Mouse (Mus musculus) lung, adult 2 months (tissue): ENCODE data around the gene Eya2. TPM values are rescaled to one million over a fixed set of nuclear protein-coding genes. Genes with fewer than 3 reads are reported as not detected.

Source experiments
- DNase-seq: peaks from one replicate; pipeline ENCODE4 v3.0.0; 2022
- H3K4me1 ChIP-seq: fragments of 200-500 bp; 2 replicates; pipeline ENCODE4 v1.6.1; 2011; ENCODE audit warnings: low read length; ENCODE audit not compliant: control insufficient read depth, insufficient read depth
- H3K4me3 ChIP-seq: fragments of 200-500 bp; replicated peaks from 2 replicates; pipeline ENCODE3; 2011; ENCODE audit warnings: low read depth, mild to moderate bottlenecking, control low read depth, low read length; ENCODE audit errors: extremely low read depth
- CTCF ChIP-seq: fragments of 200-500 bp; IDR thresholded peaks from 2 replicates; pipeline ENCODE4 v1.5.1; 2011; ENCODE audit warnings: mild to moderate bottlenecking, low read length, control low read depth; ENCODE audit not compliant: insufficient read depth
- POLR2A ChIP-seq: fragments of 200-500 bp; IDR thresholded peaks from 2 replicates; pipeline ENCODE4 v1.6.1; 2011; ENCODE audit warnings: low read depth, mild to moderate bottlenecking, control low read depth, low read length, borderline replicate concordance; ENCODE audit errors: extremely low read depth
- WGBS: fragments of 180-500 bp; shearing (Covaris S2); methylation state at CpG from one replicate; pipeline ENCODE4 v1.1.7; 2018; 5-methylcytosine and 5-hydroxymethylcytosine counted together
- polyA plus RNA-seq: library from polyadenylated mRNA; depleted of rRNA; stranded (reverse); fragments of >200 nt; gene quantifications from 2 replicates; pipeline ENCODE4 v1.2.3, GENCODE M21; 2012

Gene Eya2
- polyA plus RNA-seq, 1 experiment, result 89.3 TPM

GRCm38 (mm10) chr2:165716688-165717087 lies 121.9 kb downstream of the Eya2 start:
- no peak for DNase-seq

GRCm38 (mm10) chr2:165717182-165718176 lies 122.6 kb downstream of the Eya2 start:
- TF ChIP-seq POLR2A (no peak), CTCF (no peak)
- Histone ChIP-seq H3K4me1 (no peaks in the 10 kb centered on the region), H3K4me3 (no peak overlapping the region)
- no peak for DNase-seq
- WGBS, result 63% methylated on average over 23 of the region's 23 CpGs

More at GRCm38 (mm10) chr2:165716688-165717087, 121.9 kb downstream of the Eya2 start:
- WGBS, result 88% methylated on average over 6 of the region's 6 CpGs
- Histone ChIP-seq H3K4me3 (no peak overlapping the region), H3K4me1 (no peaks in the 10 kb centered on the region)
- peak; percentile 28 for TF ChIP-seq CTCF
- no peak for TF ChIP-seq POLR2A

GRCm38 (mm10) chr2:165719382-165719781 lies 124.5 kb downstream of the Eya2 start:
- no peaks in the 10 kb centered on the region for H3K4me1 ChIP-seq
- no peak for DNase-seq
- H3K4me3 ChIP-seq, result no peak overlapping the region
- 54% methylated on average over 8 of the region's 8 CpGs for WGBS
- TF ChIP-seq POLR2A (no peak), CTCF (no peak)

GRCm38 (mm10) chr2:165721941-165722340 lies 127.1 kb downstream of the Eya2 start:
- no peak for TF ChIP-seq POLR2A
- no peak for TF ChIP-seq CTCF
- no peak overlapping the region for H3K4me3 ChIP-seq
- no peaks in the 10 kb centered on the region for H3K4me1 ChIP-seq
- WGBS, result 87% methylated on average over 5 of the region's 5 CpGs
- no peak for DNase-seq

- no peaks in the 10 kb centered on the region for H3K4me1 ChIP-seq
- no peak for DNase-seq
- no peak overlapping the region for H3K4me3 ChIP-seq
- 62% methylated on average over 18 of the region's 18 CpGs for WGBS
- no peak for TF ChIP-seq CTCF
- no peak for TF ChIP-seq POLR2A
These were observed 137.9 kb downstream of the Eya2 start for GRCm38 (mm10) chr2:165732552-165733238.

- 61% methylated on average over 8 of the region's 8 CpGs for WGBS
- DNase-seq, result no peak
- Histone ChIP-seq H3K4me3 (no peak overlapping the region), H3K4me1 (no peaks in the 10 kb centered on the region)
- no peak for TF ChIP-seq POLR2A
- TF ChIP-seq CTCF, result no peak
These were observed 138.9 kb downstream of the Eya2 start for GRCm38 (mm10) chr2:165733701-165734100.

- 38% methylated on average over 2 of the region's 2 CpGs for WGBS
These were observed 141.5 kb downstream of the Eya2 start for GRCm38 (mm10) chr2:165736297-165736696.

GRCm38 (mm10) chr2:165740381-165740780 lies 145.5 kb downstream of the Eya2 start:
- no peak for DNase-seq
- Histone ChIP-seq H3K4me1 (no peaks in the 10 kb centered on the region), H3K4me3 (no peak overlapping the region)
- TF ChIP-seq POLR2A (no peak), CTCF (no peak)
- WGBS, result 78% methylated on average over 5 of the region's 5 CpGs

More at GRCm38 (mm10) chr2:165736297-165736696, 141.5 kb downstream of the Eya2 start:
- no peaks in the 10 kb centered on the region for H3K4me1 ChIP-seq
- TF ChIP-seq POLR2A (no peak), CTCF (no peak)
- no peak for DNase-seq
- no peak overlapping the region for H3K4me3 ChIP-seq

GRCm38 (mm10) chr2:165740982-165741381 lies 146.2 kb downstream of the Eya2 start:
- TF ChIP-seq POLR2A (no peak), CTCF (no peak)
- no peak overlapping the region for H3K4me3 ChIP-seq
- no peaks in the 10 kb centered on the region for H3K4me1 ChIP-seq
- WGBS, result 17% methylated on average over 9 of the region's 9 CpGs
- DNase-seq, result no peak
